Mouse (Mus musculus): ENCODE data around the gene Dpm3.

GRCm38 (mm10) chr3:89299499-89299898, 40.3 kb downstream of the Dpm3 start:
- TF ChIP-seq CTCF (conservative IDR thresholded peaks at IDR 0.05; ENCODE audit: low read length) (no peak), POU5F1 (IDR thresholded peaks at IDR 0.05; ENCODE audit: borderline replicate concordance, low read length) (no peak), NANOG (IDR thresholded peaks at IDR 0.05; ENCODE audit: borderline replicate concordance, low read length) (no peak)
